Mouse (Mus musculus) right cerebral cortex, postnatal 36 days (tissue): ENCODE data around the gene Panx3.

Experiments used
- DNase-seq, 2 experiments: peaks; one replicate each; pipeline ENCODE4 v3.0.0; 2022; ENCODE audit warnings: low spot score in 2 of 2, mixed read lengths in 1 of 2

Panx3 gene

DNA sequence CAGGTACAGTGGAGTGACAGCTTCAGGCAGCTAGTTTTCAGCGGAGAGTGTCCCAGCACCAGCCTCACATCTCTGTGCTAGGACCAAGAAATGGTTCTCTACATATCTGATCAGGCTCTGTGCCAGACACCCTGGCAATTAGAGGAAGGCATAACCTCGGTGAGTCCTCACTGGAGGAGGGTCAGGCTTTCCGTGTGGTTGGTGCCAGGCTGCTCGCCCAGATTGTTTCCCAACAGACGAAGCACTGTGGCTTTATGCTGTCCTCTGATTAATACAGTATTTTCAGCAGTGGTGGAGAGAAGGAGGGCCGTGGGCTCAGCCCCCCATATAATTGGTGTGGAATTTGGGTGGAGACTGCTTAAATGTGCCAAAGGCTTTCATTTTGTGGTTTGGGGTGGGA is at the start of gene Panx3:
TSS of gene Panx3 (minus strand) at position 121 of the 400 bp plus-strand sequence.
- no peak for DNase-seq

DNA sequence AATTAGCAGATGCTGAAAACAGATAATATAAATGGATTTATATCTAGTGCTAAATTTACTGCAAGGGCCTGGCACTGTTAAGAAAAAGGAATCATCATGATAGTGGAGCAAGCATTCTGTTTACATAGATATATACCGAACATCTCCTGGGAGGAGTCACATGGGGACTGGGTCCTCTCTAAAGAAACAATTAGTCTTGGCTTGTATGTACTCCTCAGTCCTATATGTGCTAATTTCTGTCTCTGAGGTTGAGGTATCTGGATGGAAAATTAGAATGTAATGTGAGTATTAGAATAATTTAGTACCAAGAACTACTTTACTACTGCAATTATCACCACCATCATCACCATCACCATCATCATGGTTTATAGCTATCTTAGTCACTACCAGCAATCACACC is 47.1 kb upstream of the Panx3 start, which contains the start of gene Olfr160:
TSS of gene Olfr160 (minus strand) at position 101 of the 400 bp plus-strand sequence.
- no peak for DNase-seq

DNA sequence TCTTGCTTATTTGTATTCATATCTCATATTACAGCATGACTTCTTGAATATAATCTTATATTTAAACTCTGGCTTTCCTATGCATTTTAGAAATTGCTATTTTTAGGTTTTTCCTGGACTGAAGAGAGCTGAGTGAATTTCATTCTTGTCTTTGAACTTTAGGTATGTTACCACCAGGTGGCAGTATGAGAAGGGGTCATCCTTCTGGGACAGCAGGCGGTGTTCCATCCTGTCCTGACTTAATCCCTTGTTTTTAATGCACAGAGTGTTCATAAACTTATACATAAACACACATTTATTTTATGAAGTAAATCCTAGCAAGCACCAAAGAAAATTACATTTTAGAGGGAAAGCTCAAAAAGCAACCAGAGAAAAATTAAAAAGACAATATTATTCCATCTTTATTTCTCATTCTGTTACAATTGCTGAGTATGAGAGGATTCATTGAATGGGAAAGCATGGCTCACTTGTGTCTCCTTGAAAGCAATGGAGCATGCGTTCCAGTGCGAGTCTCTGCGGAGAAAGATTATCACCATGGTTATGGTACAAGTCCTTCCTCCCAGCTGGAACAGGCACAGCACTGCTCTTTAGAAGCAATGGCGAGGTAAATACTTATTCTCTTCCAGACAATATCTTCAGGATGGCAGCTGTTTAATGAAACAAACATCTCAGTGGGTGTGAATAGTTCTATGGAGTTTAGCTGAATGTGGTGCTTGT is 21.1 kb upstream of the Panx3 start:
- no peak for DNase-seq

DNA sequence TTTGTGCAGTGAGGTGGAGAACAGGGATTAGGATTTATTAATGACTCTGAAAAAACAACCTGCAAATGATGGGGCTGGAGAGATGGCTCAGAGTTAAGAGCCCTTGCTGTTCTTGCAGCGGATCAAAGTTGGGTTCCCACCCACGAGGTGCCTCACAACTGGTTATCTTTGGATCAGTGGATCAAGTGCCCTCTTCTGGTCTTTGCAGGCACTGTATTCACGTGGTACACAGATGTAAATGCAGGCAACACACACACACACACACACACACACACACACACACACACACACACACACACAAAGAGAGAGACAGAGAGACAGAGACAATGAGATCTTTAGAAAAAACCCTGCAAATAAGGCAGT is 18.9 kb upstream of the Panx3 start:
- no peak for DNase-seq

DNA sequence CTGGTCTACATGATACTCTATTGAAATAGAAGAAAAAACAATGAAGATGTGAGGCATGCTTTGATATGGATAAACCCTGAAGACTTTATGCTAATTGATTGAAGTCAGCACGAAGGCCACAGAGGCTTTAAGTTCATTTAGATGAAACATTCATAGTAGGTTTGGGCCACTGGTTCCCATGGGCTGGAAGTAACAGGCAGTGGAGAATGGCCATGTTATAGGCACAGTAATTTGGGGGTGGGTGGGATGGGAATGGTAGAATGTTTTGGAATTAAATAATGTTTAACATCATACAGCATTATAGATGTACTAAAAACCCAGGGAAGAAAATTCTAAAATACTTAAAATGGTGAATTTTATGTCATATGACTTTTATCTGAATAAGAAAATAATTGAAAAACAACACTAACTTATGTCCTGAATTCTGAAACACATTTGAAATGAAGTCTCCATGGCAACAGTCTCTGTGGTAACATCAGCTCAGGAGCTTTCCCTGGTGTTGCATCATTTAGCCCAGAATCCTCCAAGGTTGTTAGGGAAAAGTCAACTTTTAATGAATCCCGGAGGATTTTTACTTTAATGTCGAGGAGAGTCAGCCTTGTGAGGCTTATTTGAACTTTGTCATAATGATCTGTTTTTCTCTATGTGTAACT is 18.4 kb upstream of the Panx3 start:
- DNase-seq: no peak

DNA sequence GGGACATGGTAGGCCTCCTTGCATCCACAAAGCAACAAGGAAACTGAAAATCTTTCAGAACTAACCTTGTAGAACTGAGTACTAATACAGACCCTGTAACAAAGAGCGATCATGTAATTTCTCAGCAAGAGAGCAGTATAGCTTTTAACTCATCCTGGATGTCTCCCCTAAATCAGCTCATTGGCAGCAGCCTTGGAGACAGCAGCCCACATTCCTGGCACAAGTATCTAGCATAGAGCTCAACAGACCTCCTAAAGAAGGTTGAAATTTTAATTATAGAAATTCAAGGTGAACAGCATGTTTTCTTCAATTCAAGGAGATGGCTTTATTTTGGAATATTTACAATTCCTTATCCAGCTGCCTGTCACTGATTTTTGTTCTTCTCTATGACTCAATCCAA is 12.1 kb upstream of the Panx3 start:
- no peak for DNase-seq

DNA sequence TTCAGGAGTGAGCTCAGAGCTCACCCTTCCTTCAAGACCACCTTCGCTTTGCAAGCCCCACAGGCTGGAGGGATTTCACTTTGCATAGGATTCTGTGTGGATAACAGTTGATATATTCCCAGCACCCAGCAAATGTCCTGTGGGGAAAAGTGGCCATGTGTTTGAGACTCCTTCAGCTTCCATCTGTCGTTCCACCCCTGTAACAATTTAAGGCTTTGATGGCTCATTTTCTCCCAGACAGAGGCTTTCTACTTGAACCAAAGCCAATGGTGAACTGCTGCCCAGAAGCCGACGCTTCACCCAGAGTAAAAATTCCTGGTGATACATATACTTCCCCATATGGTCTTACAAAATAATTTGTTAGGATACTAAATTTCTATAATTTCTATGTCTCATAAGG is 6.3 kb upstream of the Panx3 start:
- DNase-seq: peak; percentile 28 to 74

DNA sequence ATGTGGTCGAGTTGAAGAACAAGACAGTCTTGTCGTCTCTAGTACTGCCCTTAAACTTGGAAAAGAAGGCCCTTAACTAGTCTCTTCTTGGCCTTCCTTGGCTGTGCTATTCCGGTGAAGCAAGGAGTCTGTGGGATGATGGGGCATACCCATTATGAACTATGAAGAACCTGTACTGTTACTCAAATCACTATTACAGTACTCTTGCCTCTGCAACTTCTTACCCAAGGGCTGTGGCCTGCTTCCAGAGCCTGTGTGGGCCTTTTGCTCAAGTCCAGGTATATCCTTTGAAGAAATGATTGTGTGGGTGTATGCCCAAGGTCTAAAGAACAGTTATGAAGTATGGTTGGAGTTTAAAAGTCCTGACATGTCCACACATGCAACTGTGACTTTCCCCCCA is 1.2 kb upstream of the Panx3 start:
- DNase-seq: no peak

DNA sequence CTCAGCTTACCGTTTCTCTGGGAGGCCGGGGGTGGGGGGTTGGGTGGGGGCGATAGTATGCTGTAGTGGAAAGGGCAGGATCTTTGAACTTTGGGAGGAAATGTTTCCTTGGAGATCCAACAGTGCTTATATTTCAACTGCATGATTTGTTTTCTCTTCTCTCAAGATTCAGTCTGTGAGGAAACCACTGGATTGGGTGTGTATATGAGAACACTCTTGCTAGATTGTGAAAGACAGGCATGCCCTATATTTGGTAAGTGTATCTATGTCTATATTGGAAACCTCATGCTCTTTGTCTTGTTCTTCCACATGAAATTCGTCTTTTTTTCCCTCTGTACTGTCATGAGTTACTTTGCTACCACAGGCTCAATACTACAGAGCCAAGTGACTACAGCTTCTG is 643 bp upstream of the Panx3 start:
- DNase-seq: no peak

DNA sequence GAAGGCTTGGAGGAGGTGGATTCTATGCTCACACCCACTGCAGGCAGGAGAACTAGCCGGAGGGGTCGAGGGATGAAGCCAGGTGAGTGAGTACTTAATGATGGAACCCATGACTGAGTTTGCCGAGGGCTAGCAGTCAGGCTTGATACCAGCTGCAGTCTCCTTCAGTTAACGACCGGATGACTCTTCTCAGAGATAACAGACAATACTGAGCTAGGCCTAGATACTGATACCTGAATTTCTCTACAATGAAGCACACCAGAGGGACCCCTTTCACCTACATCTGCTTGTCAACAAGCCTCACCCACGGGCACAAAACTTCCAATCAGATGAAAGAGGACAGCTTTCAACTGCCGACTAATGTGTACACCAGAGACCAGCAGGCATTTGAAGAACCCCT is 3.0 kb downstream of the Panx3 start:
- no peak for DNase-seq

DNA sequence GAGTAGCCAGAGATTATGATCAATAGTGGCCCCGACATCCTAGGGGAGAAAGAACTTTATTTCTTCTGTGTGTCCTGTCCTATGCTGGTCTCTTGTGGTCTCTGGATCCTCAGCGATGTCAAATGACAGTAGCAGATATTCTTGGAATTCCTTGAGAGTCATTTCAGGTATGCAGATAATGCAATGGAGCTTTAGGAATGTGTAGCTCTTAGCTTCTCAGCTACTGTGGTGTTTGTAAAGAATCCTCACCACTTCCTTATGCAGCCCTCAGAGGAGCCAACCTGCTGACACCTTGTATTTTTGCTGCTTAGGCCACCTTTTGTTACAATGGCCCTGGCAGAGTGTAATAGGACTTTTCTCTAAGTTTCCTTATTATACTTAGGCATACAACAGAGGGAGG is 4.4 kb downstream of the Panx3 start:
- no peak for DNase-seq

DNA sequence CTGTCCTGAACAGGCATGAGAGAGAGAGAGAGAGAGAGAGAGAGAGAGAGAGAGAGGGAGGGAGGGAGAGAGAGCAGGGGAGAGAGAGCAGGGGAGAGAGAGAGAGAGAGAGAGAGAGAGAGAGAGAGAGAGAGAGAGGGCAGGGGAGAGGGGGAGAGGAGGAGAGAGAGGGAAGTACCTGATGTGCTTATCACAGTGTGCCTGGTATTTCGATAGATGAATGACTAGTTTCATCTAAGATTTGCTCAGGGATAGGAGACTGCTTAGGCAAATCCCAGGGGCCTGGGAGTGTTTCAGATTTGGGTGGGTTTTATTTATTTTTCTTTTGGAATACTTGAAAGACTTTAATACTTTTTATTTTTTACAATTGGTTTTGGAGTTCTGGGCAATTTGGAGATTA is 5.8 kb downstream of the Panx3 start:
- no peak for DNase-seq

DNA sequence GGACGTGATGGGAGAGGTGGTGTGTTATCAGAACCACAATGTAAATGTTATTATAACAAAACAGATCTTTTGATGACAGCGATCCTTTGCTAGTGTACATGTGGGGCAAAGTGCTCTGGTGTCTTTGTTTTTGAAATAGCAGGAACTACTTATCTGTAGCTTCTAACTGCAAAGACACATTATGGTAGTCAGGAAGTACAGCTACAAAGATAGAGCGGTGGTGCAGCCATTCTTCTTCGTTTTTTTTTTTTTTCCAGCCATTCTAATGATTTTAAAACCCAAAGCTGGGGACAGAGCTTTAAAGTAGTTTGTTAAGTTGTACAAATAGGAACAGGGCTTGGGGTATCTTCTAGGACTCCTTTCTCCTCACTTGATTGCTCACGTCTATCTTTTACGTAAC is 9.6 kb downstream of the Panx3 start:
- DNase-seq: no peak

DNA sequence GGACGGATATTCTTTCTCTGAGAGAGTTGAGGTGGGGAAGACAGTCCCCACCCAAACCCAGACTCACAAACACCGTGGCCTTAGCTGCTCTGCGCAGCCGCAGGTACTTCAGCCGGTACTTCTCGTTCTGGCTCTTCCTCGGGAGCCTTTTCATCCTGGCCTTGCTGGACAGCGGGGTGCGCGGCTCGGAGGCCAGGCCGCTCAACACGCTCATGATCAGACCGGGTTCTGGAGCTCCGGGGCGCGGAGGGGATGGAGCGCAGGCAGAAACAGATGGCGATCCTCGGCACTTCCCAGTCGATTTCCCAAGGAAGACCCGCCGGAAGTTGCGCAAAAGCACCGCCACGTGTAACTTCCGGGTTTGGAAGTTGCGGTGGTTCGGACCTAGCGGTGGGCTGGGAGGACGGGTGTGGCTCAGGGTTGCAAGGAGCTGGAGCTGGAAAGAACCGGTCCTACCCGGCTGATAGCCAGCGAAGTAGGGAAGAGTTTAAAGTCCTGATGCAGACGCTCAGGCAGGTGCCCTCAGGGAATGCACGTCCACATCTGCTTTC is 12.0 kb downstream of the Panx3 start, which contains the start of gene Tbrg1:
TSS of gene Tbrg1 (minus strand) at position 382 of the 551 bp plus-strand sequence.
- peak; percentile 71 to 74 for DNase-seq

DNA sequence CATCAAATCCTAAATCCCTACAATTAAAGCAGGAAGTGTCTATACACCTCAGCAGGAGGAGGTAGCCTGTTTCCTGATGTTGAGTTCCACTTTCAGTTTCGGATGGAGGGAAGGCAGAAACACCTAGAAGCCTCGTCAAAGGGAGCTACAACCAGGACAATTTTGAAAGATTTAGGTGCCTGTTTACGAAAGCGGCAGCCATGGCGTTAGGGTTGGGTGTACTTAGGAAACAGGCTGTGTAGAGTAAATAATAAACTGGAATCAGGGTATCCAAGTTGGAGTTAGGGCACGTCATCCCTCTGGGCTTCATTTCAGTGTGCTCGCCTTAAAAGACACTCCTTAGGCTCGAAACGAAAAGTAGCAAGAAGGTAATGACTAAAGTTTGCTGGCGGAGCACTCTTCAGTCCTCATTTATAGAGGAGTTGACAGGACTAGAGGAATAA is 12.6 kb downstream of the Panx3 start:
- DNase-seq: no peak

DNA sequence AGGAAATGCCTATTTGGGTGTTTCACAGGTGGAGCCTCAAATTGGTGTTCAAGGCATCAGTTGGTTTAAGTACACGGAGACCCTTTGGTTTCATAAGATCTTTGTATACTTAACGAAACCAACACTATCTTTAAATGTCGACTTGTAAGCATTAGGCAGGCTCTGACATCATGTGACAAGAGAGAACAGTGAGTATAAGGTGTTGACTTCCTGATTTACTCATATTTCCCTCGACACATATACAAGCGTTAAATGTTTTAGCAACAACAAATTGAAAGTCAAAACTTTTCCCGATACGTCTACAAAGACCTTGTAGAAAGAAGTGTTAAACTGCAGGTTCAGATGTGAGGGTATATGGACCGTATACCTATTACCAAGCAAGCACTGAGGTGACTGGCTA is 13.1 kb downstream of the Panx3 start:
- no peak for DNase-seq

DNA sequence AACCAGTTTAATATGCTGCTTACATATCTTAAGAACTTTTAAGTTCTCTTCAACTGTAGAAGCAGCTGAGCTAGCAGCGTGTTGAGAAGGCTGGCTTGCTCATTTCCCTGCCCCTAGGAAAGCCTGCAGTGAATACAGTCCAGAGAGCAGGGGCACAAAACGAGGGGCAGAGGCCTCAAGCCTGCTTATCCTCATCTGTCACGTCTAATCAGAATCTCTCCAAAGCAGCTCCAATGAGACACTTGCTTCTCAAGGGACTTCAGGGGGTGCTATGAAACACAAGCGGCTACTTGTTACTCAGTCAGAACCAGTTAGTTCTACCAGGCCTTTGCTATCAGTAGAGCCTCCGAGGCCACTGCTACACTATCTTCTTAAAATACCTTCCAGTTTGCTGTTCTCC is 15.2 kb downstream of the Panx3 start:
- DNase-seq: no peak

DNA sequence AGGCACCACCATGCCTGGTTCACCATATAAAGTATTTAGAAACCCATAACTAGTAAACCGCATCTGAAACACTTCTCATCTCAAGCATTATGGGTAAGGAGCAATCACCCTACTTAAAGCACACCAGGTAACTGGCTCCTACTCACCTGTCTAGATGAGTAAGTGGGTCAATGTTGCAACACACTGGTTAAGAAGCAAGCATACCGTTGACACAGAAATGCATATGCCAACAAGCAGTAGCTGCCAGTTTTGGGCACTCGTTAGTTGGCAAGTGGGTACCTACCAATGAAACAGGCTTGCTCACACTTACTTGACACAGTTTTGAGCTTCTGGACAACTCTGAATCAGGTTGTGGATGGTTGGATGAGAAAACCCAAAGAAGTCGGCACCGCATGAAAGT is 18.4 kb downstream of the Panx3 start:
- DNase-seq: no peak

DNA sequence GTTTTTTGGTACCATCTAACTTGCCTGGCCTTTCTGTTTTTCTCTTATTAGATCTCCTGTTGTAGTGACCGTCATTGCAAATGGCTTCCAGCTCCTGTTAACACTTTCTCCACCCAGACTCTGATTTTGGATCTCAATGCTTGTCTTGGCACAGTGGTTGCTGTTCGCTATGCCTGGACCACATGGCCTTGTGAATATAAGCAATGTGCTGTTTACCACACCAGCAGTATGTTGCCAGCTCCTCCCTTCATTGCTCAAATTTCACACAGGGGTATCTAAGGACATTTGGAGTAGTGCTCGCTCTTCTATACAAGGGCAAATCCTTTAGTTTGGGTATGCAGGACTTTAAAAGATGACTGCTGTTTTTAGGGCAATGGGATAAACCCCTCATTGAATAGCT is 22.8 kb downstream of the Panx3 start:
- no peak for DNase-seq

DNA sequence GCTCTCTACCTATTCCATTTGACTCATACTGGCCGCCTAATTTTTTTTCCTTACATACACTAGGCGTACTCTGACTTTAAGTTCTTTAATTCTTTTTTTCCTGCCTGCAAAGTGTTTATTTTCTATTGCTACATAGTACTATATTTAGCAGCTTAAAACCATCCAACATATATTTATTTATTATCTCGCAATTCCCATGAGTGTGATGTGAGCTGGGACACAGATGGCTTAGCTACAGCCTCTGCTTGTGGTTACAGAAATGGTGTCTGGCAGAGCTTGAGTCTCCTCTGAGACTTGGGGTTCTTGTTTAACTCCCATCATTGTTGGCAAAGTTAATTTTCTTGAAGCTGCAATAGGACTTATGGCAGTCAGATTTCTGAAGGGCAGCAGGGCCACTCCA is 30.3 kb downstream of the Panx3 start:
- DNase-seq: no peak

DNA sequence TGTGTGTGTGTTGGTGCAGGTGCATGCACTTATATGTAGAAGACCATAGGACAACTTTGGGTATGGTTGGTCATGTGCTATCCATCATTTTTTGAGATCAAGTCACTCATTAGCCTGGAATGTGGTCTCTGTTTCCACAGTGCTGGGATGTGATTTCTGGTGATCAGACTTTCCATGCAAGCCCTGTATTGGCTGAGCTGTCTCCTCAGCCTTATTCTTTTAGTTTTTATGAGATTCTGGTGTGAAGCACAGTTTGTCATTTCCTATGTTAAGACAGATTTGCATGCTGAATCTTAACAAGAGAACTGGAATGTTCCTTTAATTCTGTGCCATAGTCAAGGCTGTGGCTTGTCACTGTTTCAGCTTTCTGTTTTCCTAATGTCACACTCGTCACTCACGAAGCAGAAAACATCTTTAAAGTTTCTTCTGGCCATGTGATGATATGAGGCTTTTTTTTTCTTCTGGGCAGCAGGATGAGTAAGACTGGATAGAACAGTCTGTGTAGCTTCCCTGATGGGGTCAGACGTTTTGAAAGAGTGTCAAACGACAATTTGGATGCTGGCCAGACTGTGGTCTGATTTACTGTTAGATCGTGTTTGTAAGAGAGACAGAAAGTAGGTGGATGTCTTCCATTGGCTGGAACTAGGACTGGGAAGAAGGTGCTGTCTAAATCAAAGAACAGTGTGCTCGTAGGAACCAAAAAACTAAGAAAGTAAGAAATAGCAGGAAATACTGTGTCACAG is 32.1 kb downstream of the Panx3 start:
- no peak for DNase-seq

DNA sequence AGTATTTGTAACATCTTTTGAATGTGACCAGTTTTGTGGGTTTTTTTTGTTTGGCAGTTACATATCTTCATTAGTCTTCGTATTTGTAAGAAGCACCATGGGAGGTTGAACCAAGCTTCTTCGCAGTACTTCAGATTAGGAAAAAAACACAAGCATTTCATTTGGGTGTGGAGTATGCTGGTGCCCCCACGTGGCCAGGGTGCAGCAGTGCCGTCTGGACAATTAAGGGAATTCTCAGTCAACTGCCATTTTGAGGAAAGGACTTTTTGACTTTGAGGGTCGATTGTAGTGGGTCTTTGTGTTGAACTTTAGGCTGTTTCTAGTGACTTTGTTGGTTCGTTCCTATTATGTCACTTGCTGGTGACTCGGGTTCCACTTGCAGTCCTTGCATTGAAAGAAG is 32.7 kb downstream of the Panx3 start:
- DNase-seq: peak; percentile 38 to 40

DNA sequence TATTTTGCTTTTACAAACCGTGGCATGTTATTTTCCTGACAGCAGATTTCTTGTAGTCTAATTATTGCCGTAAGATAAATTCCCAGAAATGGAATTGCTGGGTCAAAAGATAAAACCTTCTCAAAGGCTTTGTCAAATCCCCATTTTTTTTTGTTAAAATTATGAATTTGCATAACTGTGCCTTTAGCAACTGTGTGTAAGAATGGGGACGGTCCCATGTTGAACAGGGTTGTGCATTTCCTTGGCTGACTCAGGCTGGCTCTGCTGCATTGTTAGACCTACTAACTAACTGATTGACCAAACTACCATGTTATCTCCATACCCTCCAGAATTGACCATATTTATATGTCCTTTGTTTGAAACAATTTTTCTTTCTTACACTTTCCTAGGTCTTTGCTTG is 34.8 kb downstream of the Panx3 start:
- DNase-seq: no peak
